Mouse (Mus musculus): ENCODE measurements around the gene Ndufa10. TPM values are rescaled to one million over a fixed set of nuclear protein-coding genes. Genes with fewer than 3 reads are reported as not detected.

The Ndufa10 gene
- polyA plus RNA-seq, 1 experiment from 2014 or later: 575 TPM

DNA sequence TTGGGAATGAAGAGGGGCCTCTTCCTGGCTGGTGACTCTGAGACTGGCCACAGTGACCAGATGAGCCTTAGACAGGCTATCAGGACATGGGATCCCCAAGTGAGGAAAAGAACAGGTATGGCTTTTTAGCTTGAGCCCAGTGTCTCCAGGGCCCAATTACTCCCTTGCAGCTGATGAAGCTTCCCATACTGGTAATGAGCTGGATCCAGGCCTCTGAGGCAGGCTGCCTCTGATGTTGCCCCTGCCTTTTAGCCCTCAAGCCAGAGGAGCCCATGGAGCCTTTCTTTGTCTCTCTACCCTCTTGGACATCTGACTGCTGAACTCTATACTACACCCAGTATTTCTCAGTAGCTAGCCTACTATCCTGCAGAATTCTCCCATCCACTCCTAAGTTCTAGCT lies 11.4 kb upstream of the Ndufa10 start, which contains the start of gene Olfr1416:
Gene Olfr1416 (minus strand): TSS at position 101 of the 400 bp plus-strand sequence.
- no peak within 1 kb of the TSS for H3K4me2 ChIP-seq (ENCODE audit: low read length)
- no peak within 1 kb of the TSS for H3K4me3 ChIP-seq (ENCODE audit: control insufficient read depth in 1 of 2, insufficient read depth in 1 of 2, low read depth in 1 of 2, low read length in 2 of 2)
- no peaks in the 10 kb centered on the region for H3K4me1 ChIP-seq (ENCODE audit: control insufficient read depth in 2 of 2, insufficient read depth in 2 of 2, low read length in 2 of 2)
- no peak within 1 kb of the TSS for H3K9ac ChIP-seq (ENCODE audit: low read length)
- H3K27me3 ChIP-seq (ENCODE audit: control insufficient read depth, insufficient read depth, low read length): no peaks in the 10 kb centered on the region
- H3K36me3 ChIP-seq (ENCODE audit: control insufficient read depth, insufficient read depth, low read length): no peaks in the 10 kb centered on the region
- H3K27ac ChIP-seq (replicated peaks in 1 of 2; ENCODE audit: control insufficient read depth in 1 of 2, insufficient read depth in 1 of 2, low read depth in 2 of 2, low read length in 2 of 2): no peak within 1 kb of the TSS
- no peak for ATAC-seq (ENCODE audit: insufficient number of reproducible peaks, insufficient read depth, low FRiP score, low read depth)
- 0 out of 2 replicates have a peak, but pooled peaks cover 6% of the 10 kb centered on the region for H3K9me3 ChIP-seq (ENCODE audit: control insufficient read depth, low read length)

DNA sequence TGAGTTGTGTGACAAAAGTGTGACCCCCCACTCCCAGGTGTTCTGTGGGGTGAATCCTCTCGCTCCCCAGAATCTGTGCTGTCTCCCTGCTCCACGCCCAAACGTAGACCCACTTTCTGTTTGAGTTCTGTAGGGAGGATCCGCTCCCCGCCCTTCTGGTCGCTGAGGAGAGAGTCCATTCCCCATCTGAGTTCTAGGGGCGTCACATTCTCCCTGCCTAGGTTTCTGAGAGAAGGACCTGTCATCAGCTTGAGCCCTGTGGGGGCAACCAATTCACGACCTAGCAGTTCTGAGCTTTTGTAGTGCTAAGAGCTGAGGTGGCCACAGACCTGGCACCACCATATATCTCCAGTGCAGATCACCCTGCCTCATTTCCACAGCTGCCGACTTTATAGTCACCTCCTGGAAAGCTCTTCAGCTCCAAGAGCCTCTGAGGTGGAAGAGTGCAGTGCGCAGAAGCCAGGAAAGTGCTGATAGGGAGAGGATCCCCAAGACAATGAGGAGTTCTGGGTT lies 462 bp upstream of the Ndufa10 start:
- Histone ChIP-seq H3K9ac (ENCODE audit: low read length) (peak overlapping the region; percentile 98), H3K4me3 (ENCODE audit: control insufficient read depth in 1 of 2, insufficient read depth in 1 of 2, low read depth in 1 of 2, low read length in 2 of 2) (peak overlapping the region; percentile 79 to 86), H3K27ac (replicated peaks in 1 of 2; ENCODE audit: control insufficient read depth in 1 of 2, insufficient read depth in 1 of 2, low read depth in 2 of 2, low read length in 2 of 2) (peak overlapping the region; percentile 11 to 56; a peak in 3 of 4 replicates), H3K36me3 (ENCODE audit: control insufficient read depth, insufficient read depth, low read length) (peaks cover 19% of the 10 kb centered on the region), H3K4me2 (ENCODE audit: low read length) (peak overlapping the region; percentile 81), H3K4me1 (ENCODE audit: control insufficient read depth in 2 of 2, insufficient read depth in 2 of 2, low read length in 2 of 2) (peaks cover 7 to 14% of the 10 kb centered on the region in 2 experiments), H3K9me3 (ENCODE audit: control insufficient read depth, low read length) (no peaks in the 10 kb centered on the region), H3K27me3 (ENCODE audit: control insufficient read depth, insufficient read depth, low read length) (no peaks in the 10 kb centered on the region; the same call in 1 of the 2 replicates)
- 1% methylated on average over 10 of the region's 10 CpGs for WGBS
- ATAC-seq (ENCODE audit: insufficient number of reproducible peaks, insufficient read depth, low FRiP score, low read depth): no peak; the same call in 1 of the 2 replicates

DNA sequence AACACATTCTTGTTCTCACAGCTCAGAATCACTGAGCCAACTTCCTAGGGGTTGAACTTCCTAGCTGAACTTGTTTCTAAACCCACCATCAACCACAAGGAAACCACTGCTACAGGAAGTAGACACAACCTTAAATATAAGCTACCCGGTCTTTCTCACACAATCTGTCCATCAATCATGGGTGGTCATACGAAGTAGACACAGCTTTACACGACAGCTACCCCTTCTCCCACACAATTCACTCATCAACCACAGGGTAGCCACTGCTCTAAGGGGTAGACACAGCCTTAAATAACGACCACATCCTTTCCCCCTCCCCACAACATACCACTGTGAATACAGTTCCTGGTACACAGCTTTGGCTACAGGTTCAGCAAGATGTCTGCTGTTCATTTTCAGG lies 4.8 kb downstream of the Ndufa10 start:
- no peaks in the 10 kb centered on the region for H3K9me3 ChIP-seq (ENCODE audit: control insufficient read depth, low read length)
- no peak overlapping the region for H3K4me2 ChIP-seq (ENCODE audit: low read length)
- H3K4me3 ChIP-seq (ENCODE audit: control insufficient read depth in 1 of 2, insufficient read depth in 1 of 2, low read depth in 1 of 2, low read length in 2 of 2): no peak overlapping the region
- no peaks in the 10 kb centered on the region for H3K27me3 ChIP-seq (ENCODE audit: control insufficient read depth, insufficient read depth, low read length)
- H3K4me1 ChIP-seq (ENCODE audit: control insufficient read depth in 2 of 2, insufficient read depth in 2 of 2, low read length in 2 of 2): peaks cover 2 to 10% of the 10 kb centered on the region in 2 experiments; a peak in 3 of 4 replicates
- H3K27ac ChIP-seq (replicated peaks in 1 of 2; ENCODE audit: control insufficient read depth in 1 of 2, insufficient read depth in 1 of 2, low read depth in 2 of 2, low read length in 2 of 2): no peak overlapping the region
- peaks cover 71% of the 10 kb centered on the region for H3K36me3 ChIP-seq (ENCODE audit: control insufficient read depth, insufficient read depth, low read length)
- WGBS: 80% methylated on average over 4 of the region's 4 CpGs
- no peak for ATAC-seq (ENCODE audit: insufficient number of reproducible peaks, insufficient read depth, low FRiP score, low read depth)
- no peak overlapping the region for H3K9ac ChIP-seq (ENCODE audit: low read length)

DNA sequence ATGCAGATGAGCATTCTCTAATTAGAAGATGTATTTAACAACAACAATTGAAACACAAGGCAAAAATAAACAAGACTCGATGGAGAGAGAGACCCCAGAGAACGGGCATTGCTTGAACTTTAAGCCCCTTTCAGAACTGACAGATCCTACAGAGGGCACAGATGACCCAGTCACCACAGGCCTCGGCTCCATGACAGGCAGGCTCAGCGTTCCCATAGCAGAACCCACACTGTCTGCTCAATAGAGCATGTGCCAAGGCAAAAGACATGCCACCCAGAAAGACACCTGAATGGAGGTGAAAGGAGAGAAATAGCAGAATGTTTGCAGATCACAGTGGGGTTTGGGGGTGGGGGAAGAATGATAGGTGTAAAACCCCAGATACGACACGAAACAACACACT lies 15.2 kb downstream of the Ndufa10 start:
- no peak for ATAC-seq (ENCODE audit: insufficient number of reproducible peaks, insufficient read depth, low FRiP score, low read depth)
- no peaks in the 10 kb centered on the region for H3K4me1 ChIP-seq (ENCODE audit: control insufficient read depth in 2 of 2, insufficient read depth in 2 of 2, low read length in 2 of 2)
- H3K27me3 ChIP-seq (ENCODE audit: control insufficient read depth, insufficient read depth, low read length): no peaks in the 10 kb centered on the region
- H3K4me3 ChIP-seq (ENCODE audit: control insufficient read depth in 1 of 2, insufficient read depth in 1 of 2, low read depth in 1 of 2, low read length in 2 of 2): no peak overlapping the region
- H3K4me2 ChIP-seq (ENCODE audit: low read length): no peak overlapping the region
- no peak overlapping the region for H3K27ac ChIP-seq (replicated peaks in 1 of 2; ENCODE audit: control insufficient read depth in 1 of 2, insufficient read depth in 1 of 2, low read depth in 2 of 2, low read length in 2 of 2)
- 93% methylated on average over 6 of the region's 6 CpGs for WGBS
- peaks cover 96% of the 10 kb centered on the region for H3K36me3 ChIP-seq (ENCODE audit: control insufficient read depth, insufficient read depth, low read length)
- no peak overlapping the region for H3K9ac ChIP-seq (ENCODE audit: low read length)
- H3K9me3 ChIP-seq (ENCODE audit: control insufficient read depth, low read length): no peaks in the 10 kb centered on the region

DNA sequence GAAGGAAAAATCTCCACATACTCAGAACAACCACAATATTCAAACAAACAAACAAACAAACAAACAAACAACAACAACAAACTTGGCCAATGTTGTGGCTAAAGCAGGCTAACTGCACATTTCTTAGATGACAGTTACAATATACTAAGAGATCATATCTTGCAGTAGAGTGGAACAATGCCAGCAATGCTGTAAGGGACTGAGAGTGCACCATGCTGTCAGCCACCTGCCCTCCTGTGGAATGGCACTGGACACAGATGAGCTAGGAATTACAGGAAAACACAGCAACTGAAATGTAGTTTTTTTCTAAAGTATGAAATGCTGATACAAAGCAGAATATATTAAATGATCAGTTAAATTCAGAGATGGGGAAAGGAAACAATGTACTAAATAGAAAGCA lies 15.9 kb downstream of the Ndufa10 start:
- Histone ChIP-seq H3K4me3 (ENCODE audit: control insufficient read depth in 1 of 2, insufficient read depth in 1 of 2, low read depth in 1 of 2, low read length in 2 of 2) (no peak overlapping the region), H3K4me1 (ENCODE audit: control insufficient read depth in 2 of 2, insufficient read depth in 2 of 2, low read length in 2 of 2) (no peaks in the 10 kb centered on the region), H3K9me3 (ENCODE audit: control insufficient read depth, low read length) (no peaks in the 10 kb centered on the region), H3K27ac (replicated peaks in 1 of 2; ENCODE audit: control insufficient read depth in 1 of 2, insufficient read depth in 1 of 2, low read depth in 2 of 2, low read length in 2 of 2) (no peak overlapping the region), H3K36me3 (ENCODE audit: control insufficient read depth, insufficient read depth, low read length) (peaks cover 96% of the 10 kb centered on the region), H3K27me3 (ENCODE audit: control insufficient read depth, insufficient read depth, low read length) (no peaks in the 10 kb centered on the region), H3K9ac (ENCODE audit: low read length) (no peak overlapping the region), H3K4me2 (ENCODE audit: low read length) (no peak overlapping the region)
- ATAC-seq (ENCODE audit: insufficient number of reproducible peaks, insufficient read depth, low FRiP score, low read depth): no peak

DNA sequence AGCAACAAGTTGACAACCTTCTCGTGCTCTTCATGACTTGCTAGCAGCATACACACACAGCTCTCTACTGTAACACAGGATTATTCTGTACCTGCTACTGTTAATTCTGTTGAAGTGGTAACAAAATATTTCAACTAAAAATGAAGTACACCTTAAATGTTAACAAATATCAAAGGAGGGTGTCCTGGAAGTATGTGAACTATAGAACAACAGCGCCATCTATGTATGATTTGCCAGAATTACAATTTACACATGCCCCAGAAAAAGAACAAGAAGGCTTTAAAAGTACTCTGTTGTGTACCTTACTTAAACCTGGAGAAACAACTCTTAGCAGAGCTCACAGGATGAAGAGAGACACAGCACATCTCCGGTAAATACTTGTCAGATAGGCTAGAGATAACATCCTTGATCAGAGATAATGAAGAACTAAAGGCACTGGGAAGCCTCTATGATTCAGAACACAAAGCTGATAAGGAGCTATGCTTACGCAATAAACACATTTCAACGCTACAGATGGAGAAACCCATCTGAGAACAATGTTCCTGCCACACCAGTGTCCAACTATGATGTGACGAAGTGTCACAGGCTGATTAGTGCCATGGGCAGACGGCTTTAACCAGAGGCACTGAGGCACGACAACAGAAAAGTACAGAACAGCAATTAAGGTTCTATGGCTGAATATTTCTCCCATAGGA lies 19.8 kb downstream of the Ndufa10 start:
- Histone ChIP-seq H3K27me3 (ENCODE audit: control insufficient read depth, insufficient read depth, low read length) (no peaks in the 10 kb centered on the region), H3K4me1 (ENCODE audit: control insufficient read depth in 2 of 2, insufficient read depth in 2 of 2, low read length in 2 of 2) (peaks cover under 1 to 1% of the 10 kb centered on the region in 2 experiments; a peak in 3 of 4 replicates), H3K36me3 (ENCODE audit: control insufficient read depth, insufficient read depth, low read length) (peaks cover 96% of the 10 kb centered on the region), H3K9me3 (ENCODE audit: control insufficient read depth, low read length) (no peaks in the 10 kb centered on the region), H3K4me3 (ENCODE audit: control insufficient read depth in 1 of 2, insufficient read depth in 1 of 2, low read depth in 1 of 2, low read length in 2 of 2) (no peak overlapping the region), H3K4me2 (ENCODE audit: low read length) (no peak overlapping the region), H3K27ac (replicated peaks in 1 of 2; ENCODE audit: control insufficient read depth in 1 of 2, insufficient read depth in 1 of 2, low read depth in 2 of 2, low read length in 2 of 2) (no peak overlapping the region), H3K9ac (ENCODE audit: low read length) (no peak overlapping the region)
- 59% methylated on average over 8 of the region's 8 CpGs for WGBS
- ATAC-seq (ENCODE audit: insufficient number of reproducible peaks, insufficient read depth, low FRiP score, low read depth): no peak

DNA sequence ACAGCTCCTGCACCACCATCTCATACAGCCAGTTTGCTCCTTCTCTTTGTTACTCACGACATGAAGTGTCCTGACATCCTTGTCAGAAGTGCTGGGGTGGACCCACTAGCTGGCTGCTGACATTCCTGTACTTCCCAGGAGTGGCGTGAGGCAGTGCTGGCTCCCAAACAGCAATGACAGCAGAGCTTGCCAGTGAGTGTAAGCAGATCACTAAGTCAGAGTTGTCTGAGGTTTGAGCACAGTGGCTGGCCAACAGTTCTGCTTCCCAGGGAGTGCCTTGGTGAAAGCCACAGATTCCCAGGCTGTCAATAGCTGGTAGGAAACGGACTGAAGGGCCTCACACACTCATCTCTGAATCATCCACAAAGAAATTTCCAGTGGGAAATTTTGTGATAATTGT lies 25.4 kb downstream of the Ndufa10 start:
- Histone ChIP-seq H3K27ac (replicated peaks in 1 of 2; ENCODE audit: control insufficient read depth in 1 of 2, insufficient read depth in 1 of 2, low read depth in 2 of 2, low read length in 2 of 2) (peak overlapping the region; percentile 15 to 36; a peak in 2 of 4 replicates), H3K27me3 (ENCODE audit: control insufficient read depth, insufficient read depth, low read length) (no peaks in the 10 kb centered on the region), H3K9ac (ENCODE audit: low read length) (no peak overlapping the region), H3K4me2 (ENCODE audit: low read length) (no peak overlapping the region), H3K4me1 (ENCODE audit: control insufficient read depth in 2 of 2, insufficient read depth in 2 of 2, low read length in 2 of 2) (peaks cover 3 to 10% of the 10 kb centered on the region in 2 experiments; a peak in 3 of 4 replicates), H3K36me3 (ENCODE audit: control insufficient read depth, insufficient read depth, low read length) (peaks cover 99% of the 10 kb centered on the region), H3K4me3 (ENCODE audit: control insufficient read depth in 1 of 2, insufficient read depth in 1 of 2, low read depth in 1 of 2, low read length in 2 of 2) (no peak overlapping the region), H3K9me3 (ENCODE audit: control insufficient read depth, low read length) (no peaks in the 10 kb centered on the region)
- ATAC-seq (ENCODE audit: insufficient number of reproducible peaks, insufficient read depth, low FRiP score, low read depth): 0 out of 2 replicates have a peak, but pooled peaks have one; percentile 56
- WGBS: 30% methylated on average over 3 of the region's 3 CpGs

All from heart, embryonic 14.5 days (tissue).